Mouse (Mus musculus): ENCODE results near the gene Vmn1r42. TPM values are rescaled to one million over a fixed set of nuclear protein-coding genes. Genes with fewer than 3 reads are reported as not detected.
"Not testable (repeated sequence)": the region's sequence is repeated elsewhere in the genome, so short reads cannot be mapped to it uniquely, and the experiment has no call there.

Vmn1r42 gene
- polyA plus RNA-seq (2016; fragmentation: Nextera tagmentation; extraction: Ambion mirVana): not detected in 2 replicates

DNA sequence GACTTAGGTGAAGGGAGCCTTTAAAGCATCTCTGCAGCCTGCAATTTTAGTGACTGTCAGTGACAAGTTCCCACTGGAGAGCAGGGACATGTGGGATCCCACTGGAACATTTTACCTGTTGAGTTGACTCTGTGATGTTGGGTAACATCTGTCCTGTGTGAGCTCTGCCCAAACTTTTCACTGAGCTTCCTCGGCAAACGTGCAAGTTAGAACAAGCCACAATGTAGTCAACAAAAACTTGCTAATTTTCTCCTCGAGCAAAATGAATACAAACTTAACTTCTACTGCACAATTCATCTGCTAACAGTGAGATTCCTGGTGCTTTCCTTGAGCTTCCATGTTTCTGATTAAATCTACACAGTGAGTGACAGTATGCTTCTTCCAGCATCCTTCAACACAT, at the start of gene Vmn1r42, which contains the start of gene Vmn1r43:
Gene Vmn1r42, minus strand, starts transcription at position 101 of the 400 bp plus-strand sequence.
Gene Vmn1r43, minus strand, starts transcription at position 101 of the 400 bp plus-strand sequence.
- not testable (repeated sequence) for DNase-seq (ENCODE audit: low spot score); H3K36me3 ChIP-seq; H3K4me3 ChIP-seq; H3K27me3 ChIP-seq (ENCODE audit: insufficient read depth, poor library complexity, severe bottlenecking); H3K27ac ChIP-seq; H3K4me1 ChIP-seq (replicated peaks)
- 87% methylated on average over 3 of the region's 3 CpGs for WGBS
- H3K9me3 ChIP-seq: peaks cover 24% of the 10 kb centered on the region; the same call in 1 of the 2 replicates

DNA sequence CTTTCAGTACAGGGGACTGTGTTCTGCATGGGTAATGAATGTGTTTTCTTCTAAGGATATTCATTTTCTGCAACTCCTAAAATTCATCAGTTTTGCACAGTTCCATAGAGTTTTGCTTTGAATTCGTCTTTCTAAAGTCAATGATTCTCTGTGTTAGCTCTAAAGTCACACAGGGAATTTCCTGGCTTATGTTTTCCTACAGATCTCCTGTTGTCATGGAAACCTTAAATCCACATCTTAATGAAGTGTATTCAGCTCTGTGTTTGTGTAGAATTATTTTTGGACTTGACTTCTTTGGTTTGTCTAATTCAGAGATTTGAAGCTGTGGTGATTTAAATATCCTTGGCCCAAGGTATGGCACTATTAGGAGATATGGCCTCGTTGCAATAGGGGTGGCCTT, 7.6 kb upstream of the Vmn1r42 start:
- Histone ChIP-seq H3K9me3 (peaks cover 33% of the 10 kb centered on the region; the same call in 1 of the 2 replicates), H3K4me3 (no peak overlapping the region), H3K27ac (no peak overlapping the region), H3K27me3 (ENCODE audit: insufficient read depth, poor library complexity, severe bottlenecking) (no peaks in the 10 kb centered on the region), H3K4me1 (replicated peaks) (no peaks in the 10 kb centered on the region), H3K36me3 (no peaks in the 10 kb centered on the region)
- 62% methylated on average over 2 of the region's 2 CpGs for WGBS
- DNase-seq (ENCODE audit: low spot score): no peak

DNA sequence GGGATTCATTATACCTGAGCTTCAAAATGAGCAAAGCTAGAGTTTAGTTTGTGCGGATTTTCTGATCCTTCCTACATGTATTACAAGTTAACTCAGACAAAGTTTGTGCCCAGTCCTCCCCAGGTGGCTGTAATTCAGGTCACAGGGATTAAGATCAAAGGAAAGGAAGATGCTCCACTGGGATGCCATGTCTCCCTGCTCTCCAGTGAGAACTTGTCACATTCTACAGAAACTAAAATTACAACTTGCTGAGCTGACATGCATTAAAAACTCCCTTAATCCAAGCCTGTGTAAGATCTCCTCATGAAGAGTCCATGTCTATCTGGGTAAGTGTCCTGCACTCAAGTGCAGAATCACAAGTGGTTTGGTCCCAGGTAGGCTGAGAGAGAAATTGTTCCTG, 7.1 kb upstream of the Vmn1r42 start, which contains the start of gene Vmn1r44:
Gene Vmn1r44, plus strand, starts transcription at position 301 of the 400 bp plus-strand sequence.
- peaks cover 31% of the 10 kb centered on the region; the same call in 1 of the 2 replicates for H3K9me3 ChIP-seq
- 86% methylated on average over 1 of the region's 1 CpGs for whole genome bisulfite sequencing
- no peak within 1 kb of the TSS for H3K4me3 ChIP-seq
- DNase-seq (ENCODE audit: low spot score): no peak
- no peaks in the 10 kb centered on the region for H3K4me1 ChIP-seq (replicated peaks)
- H3K27ac ChIP-seq: no peak within 1 kb of the TSS
- no peaks in the 10 kb centered on the region for H3K36me3 ChIP-seq
- no peaks in the 10 kb centered on the region for H3K27me3 ChIP-seq (ENCODE audit: insufficient read depth, poor library complexity, severe bottlenecking)

DNA sequence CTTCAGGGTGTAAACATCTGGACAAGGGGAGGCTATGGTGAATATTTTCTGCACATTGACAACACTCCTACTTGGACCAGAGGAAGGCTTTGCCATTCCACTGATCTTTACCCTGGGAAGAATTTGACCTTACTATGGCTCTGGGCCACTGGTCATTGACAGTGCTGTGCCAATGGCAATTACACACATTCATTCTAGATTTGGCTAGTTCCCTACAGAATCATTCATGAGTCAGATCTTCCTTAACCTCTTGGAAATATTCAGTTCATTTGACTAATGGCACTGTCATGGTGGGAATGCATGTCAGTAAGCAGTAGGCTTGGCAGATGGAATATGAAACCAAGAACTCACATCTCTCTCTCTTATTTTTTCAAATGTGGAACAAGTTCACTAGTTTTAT, 4.7 kb upstream of the Vmn1r42 start:
- Histone ChIP-seq H3K27me3 (ENCODE audit: insufficient read depth, poor library complexity, severe bottlenecking) (no peaks in the 10 kb centered on the region), H3K9me3 (peaks cover 34% of the 10 kb centered on the region; the same call in 1 of the 2 replicates), H3K4me3 (no peak overlapping the region), H3K4me1 (replicated peaks) (no peaks in the 10 kb centered on the region), H3K36me3 (no peaks in the 10 kb centered on the region), H3K27ac (no peak overlapping the region)
- DNase-seq (ENCODE audit: low spot score): no peak

DNA sequence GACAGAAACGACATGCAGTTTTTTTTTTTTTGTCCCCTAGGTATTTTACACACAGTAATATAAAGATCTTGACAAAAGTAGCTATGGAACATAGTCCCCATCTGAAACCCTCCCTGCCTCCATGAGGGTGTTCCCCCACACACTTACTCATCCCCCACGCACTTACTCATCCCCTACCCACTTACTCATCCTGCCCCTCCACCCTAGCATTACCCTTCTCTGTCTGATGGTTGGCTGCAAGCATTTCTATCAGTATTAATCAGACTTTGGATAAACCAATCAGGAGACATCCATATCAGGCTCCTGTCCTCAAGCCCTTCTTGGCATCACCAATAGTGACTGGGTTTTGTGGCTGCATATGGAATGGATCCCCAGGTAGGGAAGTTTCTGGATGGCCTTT, 750 bp upstream of the Vmn1r42 start:
- Histone ChIP-seq H3K27me3 (ENCODE audit: insufficient read depth, poor library complexity, severe bottlenecking) (no peaks in the 10 kb centered on the region), H3K36me3 (no peaks in the 10 kb centered on the region), H3K4me3 (no peak overlapping the region), H3K9me3 (peaks cover 24% of the 10 kb centered on the region; the same call in 1 of the 2 replicates), H3K4me1 (replicated peaks) (no peaks in the 10 kb centered on the region), H3K27ac (no peak overlapping the region)
- no peak for DNase-seq (ENCODE audit: low spot score)
- WGBS: 80% methylated on average over 2 of the region's 2 CpGs

DNA sequence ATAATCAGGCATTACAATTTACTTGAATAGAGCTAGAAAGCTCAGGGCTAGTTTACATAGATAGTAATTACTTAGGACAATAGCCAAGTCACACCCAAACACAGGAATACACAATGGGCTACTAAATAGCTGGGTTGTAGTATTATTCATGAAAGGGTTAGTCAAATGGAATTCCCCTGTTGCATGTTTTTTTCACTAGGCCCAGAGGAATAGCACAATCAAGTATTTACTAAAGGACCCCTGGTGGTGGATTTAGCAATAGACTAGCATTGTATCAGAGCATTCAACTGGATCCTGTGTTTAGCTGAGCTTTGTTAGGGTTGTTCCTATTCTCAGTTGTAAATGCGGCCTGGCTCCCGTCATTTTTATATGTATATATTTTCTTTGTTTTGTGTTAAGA, 8.2 kb downstream of the Vmn1r42 start:
- Histone ChIP-seq H3K36me3 (no peaks in the 10 kb centered on the region), H3K4me1 (replicated peaks) (no peaks in the 10 kb centered on the region), H3K9me3 (peaks cover 37% of the 10 kb centered on the region), H3K4me3 (no peak overlapping the region), H3K27me3 (ENCODE audit: insufficient read depth, poor library complexity, severe bottlenecking) (no peaks in the 10 kb centered on the region), H3K27ac (no peak overlapping the region)
- WGBS: 91% methylated on average over 2 of the region's 2 CpGs
- DNase-seq (ENCODE audit: low spot score): no peak

DNA sequence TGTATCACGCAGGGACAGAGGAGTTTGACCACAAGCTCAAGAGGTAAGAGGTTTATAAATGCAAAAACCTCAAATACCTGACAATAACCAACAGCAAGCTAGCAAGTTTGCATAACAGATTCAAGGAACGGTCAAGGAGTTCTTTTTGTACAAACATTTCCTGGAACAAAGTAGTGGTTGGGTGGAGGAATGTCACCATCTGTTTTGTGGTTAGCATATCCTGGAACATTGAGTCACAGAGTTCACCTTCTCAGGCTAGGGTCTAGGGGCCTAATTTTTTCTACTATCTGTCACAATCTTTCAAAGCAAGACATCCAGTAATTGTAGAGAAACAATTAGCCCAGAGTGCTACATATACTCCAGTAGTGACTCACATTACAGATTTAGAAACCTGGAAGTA, 8.9 kb downstream of the Vmn1r42 start:
- Histone ChIP-seq H3K27me3 (ENCODE audit: insufficient read depth, poor library complexity, severe bottlenecking) (no peaks in the 10 kb centered on the region), H3K27ac (no peak overlapping the region), H3K4me3 (no peak overlapping the region), H3K4me1 (replicated peaks) (no peaks in the 10 kb centered on the region), H3K36me3 (no peaks in the 10 kb centered on the region), H3K9me3 (peaks cover 41% of the 10 kb centered on the region)
- WGBS: 92% methylated on average over 2 of the region's 2 CpGs
- DNase-seq (ENCODE audit: low spot score): no peak

DNA sequence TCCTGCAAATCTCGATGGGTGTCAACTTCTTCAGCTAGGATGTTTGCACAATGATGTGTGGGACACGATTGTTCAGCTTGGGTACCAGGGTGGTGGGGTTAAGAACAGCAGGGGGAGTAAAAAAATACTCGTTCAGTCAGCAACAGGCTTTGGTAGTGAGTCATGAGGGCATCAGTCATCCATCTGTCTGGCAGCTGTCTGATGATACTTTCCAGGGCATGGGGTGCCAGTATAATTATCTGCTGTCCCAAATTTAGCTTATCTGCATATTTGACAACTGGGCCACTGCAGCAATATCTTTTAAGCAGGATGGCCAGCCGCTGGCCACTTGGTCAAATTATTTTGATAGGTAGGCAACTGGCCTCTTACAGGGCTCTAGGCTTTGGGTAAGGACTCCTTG, 12.4 kb downstream of the Vmn1r42 start:
- WGBS: 73% methylated on average over 4 of the region's 4 CpGs
- Histone ChIP-seq H3K36me3 (no peaks in the 10 kb centered on the region), H3K9me3 (peaks cover 58% of the 10 kb centered on the region), H3K4me3 (no peak overlapping the region), H3K4me1 (replicated peaks) (no peaks in the 10 kb centered on the region), H3K27me3 (ENCODE audit: insufficient read depth, poor library complexity, severe bottlenecking) (no peaks in the 10 kb centered on the region), H3K27ac (no peak overlapping the region)
- DNase-seq (ENCODE audit: low spot score): no peak

DNA sequence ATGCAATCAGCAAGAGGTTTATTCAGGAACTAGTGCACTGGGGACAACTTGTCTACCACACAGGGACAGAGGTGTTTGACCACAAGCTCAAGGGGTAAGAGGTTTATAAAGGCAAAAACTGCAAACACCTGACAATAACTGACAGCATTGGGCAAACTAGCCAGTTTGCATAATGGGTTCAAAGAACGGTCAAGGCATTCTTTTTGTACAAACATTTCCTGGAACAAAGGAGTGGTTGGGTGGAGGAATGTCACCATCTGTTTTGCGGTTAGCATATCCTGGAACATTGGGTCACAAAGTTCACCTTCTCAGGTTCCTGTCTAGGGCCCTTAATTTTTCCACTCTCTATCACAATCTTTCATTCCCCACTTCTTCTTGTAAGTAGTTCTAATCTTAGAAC, 16.4 kb downstream of the Vmn1r42 start:
- peaks cover 56% of the 10 kb centered on the region for H3K9me3 ChIP-seq
- H3K4me1 ChIP-seq (replicated peaks): no peaks in the 10 kb centered on the region
- H3K36me3 ChIP-seq: no peaks in the 10 kb centered on the region
- no peak for DNase-seq (ENCODE audit: low spot score)
- H3K27ac ChIP-seq: no peak overlapping the region
- H3K27me3 ChIP-seq (ENCODE audit: insufficient read depth, poor library complexity, severe bottlenecking): no peaks in the 10 kb centered on the region
- 89% methylated on average over 2 of the region's 2 CpGs for WGBS
- H3K4me3 ChIP-seq: no peak overlapping the region

DNA sequence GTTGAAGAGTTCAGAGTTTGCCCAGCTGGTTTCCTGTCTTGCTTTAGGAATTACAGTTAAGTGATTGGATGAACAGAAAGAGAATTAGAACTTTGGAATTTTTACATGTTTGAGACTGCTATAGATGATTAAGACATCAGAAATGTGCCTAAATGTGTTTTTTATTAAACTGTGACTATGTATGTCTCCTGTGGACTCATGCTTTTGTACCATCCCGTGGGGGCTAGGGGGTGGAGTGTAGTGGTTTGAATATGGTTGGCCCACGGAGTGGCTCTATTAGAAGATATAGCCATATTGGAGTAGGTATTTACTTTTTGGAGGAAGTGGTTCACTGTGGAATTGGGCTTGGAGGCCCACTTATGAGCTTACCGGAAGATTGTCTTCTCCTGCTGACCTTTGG, 18.7 kb downstream of the Vmn1r42 start:
- peaks cover 43% of the 10 kb centered on the region for H3K9me3 ChIP-seq
- H3K27ac ChIP-seq: no peak overlapping the region
- no peaks in the 10 kb centered on the region for H3K36me3 ChIP-seq
- 82% methylated on average over 3 of the region's 3 CpGs for WGBS
- no peaks in the 10 kb centered on the region for H3K27me3 ChIP-seq (ENCODE audit: insufficient read depth, poor library complexity, severe bottlenecking)
- H3K4me1 ChIP-seq (replicated peaks): no peaks in the 10 kb centered on the region
- H3K4me3 ChIP-seq: no peak overlapping the region
- DNase-seq (ENCODE audit: low spot score): no peak

Other genes with a start within 250 kb of the Vmn1r42 start
- 9.9 and 12.0 TPM in 2 replicates for gene Txnrd3, start 232.4 kb downstream of the Vmn1r42 start, polyA plus RNA-seq (2016; fragmentation: Nextera tagmentation; extraction: Ambion mirVana)
- gene Vmn1r40, start 168.9 kb downstream of the Vmn1r42 start, polyA plus RNA-seq (2016; fragmentation: Nextera tagmentation; extraction: Ambion mirVana): not detected in 2 replicates
- not detected in 2 replicates for gene Vmn1r41, start 135.6 kb downstream of the Vmn1r42 start, polyA plus RNA-seq (2016; fragmentation: Nextera tagmentation; extraction: Ambion mirVana)
- gene Vmn1r43, start within 50 bp of the Vmn1r42 start, polyA plus RNA-seq (2016; fragmentation: Nextera tagmentation; extraction: Ambion mirVana): not detected in 2 replicates
- gene Vmn1r44, start 7.2 kb upstream of the Vmn1r42 start, polyA plus RNA-seq (2016; fragmentation: Nextera tagmentation; extraction: Ambion mirVana): not detected in 2 replicates
- gene Vmn1r45, start 64.2 kb upstream of the Vmn1r42 start, polyA plus RNA-seq (2016; fragmentation: Nextera tagmentation; extraction: Ambion mirVana): not detected in 2 replicates
- not detected in 2 replicates for gene Vmn1r46, start 92.9 kb upstream of the Vmn1r42 start, polyA plus RNA-seq (2016; fragmentation: Nextera tagmentation; extraction: Ambion mirVana)
- not detected in 2 replicates for gene Vmn1r47, start 139.7 kb upstream of the Vmn1r42 start, polyA plus RNA-seq (2016; fragmentation: Nextera tagmentation; extraction: Ambion mirVana)
- gene Vmn1r48, start 160.4 kb upstream of the Vmn1r42 start, polyA plus RNA-seq (2016; fragmentation: Nextera tagmentation; extraction: Ambion mirVana): not detected in 2 replicates
- gene Vmn1r49, start 202.1 kb upstream of the Vmn1r42 start, polyA plus RNA-seq (2016; fragmentation: Nextera tagmentation; extraction: Ambion mirVana): not detected in 2 replicates
- not detected in 2 replicates for gene Vmn1r50, start 225.0 kb upstream of the Vmn1r42 start, polyA plus RNA-seq (2016; fragmentation: Nextera tagmentation; extraction: Ambion mirVana)
- not detected in 2 replicates for gene Vmn1r51, start 246.2 kb upstream of the Vmn1r42 start, polyA plus RNA-seq (2016; fragmentation: Nextera tagmentation; extraction: Ambion mirVana)